Mouse (Mus musculus) brain, embryonic 14.5 days (tissue): ENCODE data around the gene Btbd35f26. TPM values are rescaled to one million over a fixed set of nuclear protein-coding genes. Genes with fewer than 3 reads are reported as not detected.
"Not testable (repeated sequence)": the region's sequence is repeated elsewhere in the genome, so short reads cannot be mapped to it uniquely, and the experiment has no call there.

Source experiments
- DNase-seq: peaks from one replicate; pipeline ENCODE4 v3.0.0-alpha.2; 2011; ENCODE audit warnings: low read depth
- polyA plus RNA-seq: library from polyadenylated mRNA; depleted of rRNA; stranded (reverse); fragments of >200 nt; gene quantifications from 2 replicates; pipeline ENCODE4 v1.2.3, GENCODE M21; 2012; rRNA removed

Gene Btbd35f26
- polyA plus RNA-seq = not detected in 2 replicates

- DNase-seq = not testable (repeated sequence)
Measured at GRCm38 (mm10) chrX:31336154-31336553, at the start of gene Btbd35f26. Btbd35f26 (plus strand) TSS chrX:31336454.

GRCm38 (mm10) chrX:31341924-31342323 is 5.7 kb downstream of the Btbd35f26 start:
- not testable (repeated sequence) for DNase-seq

- not testable (repeated sequence) for DNase-seq
Measured at GRCm38 (mm10) chrX:31383818-31384217, 47.6 kb downstream of the Btbd35f26 start, which contains the start of gene Btbd35f19. Btbd35f19 (minus strand) TSS chrX:31383918.

Other genes with a start within 250 kb of the Btbd35f26 start
- gene Btbd35f29, start 218.8 kb upstream of the Btbd35f26 start, polyA plus RNA-seq = not detected in 2 replicates
- gene Spin2f, start 82.6 kb upstream of the Btbd35f26 start, polyA plus RNA-seq = not detected in 2 replicates
- not detected in 2 replicates for gene Btbd35f19, start 47.5 kb downstream of the Btbd35f26 start, polyA plus RNA-seq
- gene Gm21883, start 237.8 kb downstream of the Btbd35f26 start, polyA plus RNA-seq = not detected in 2 replicates